Mouse (Mus musculus) forebrain, embryonic 11.5 days (tissue): ENCODE measurements around the gene Pf4. TPM values are rescaled to one million over a fixed set of nuclear protein-coding genes. Genes with fewer than 3 reads are reported as not detected.

Experiments
- ATAC-seq: fragments of 200-750 bp; cut with Nextera tagmentation; replicated peaks from 2 replicates; pipeline ENCODE4 v1.8.0; 2017; ENCODE audit warnings: moderate TSS enrichment; ENCODE audit not compliant: low FRiP score
- DNase-seq: peaks from one replicate; pipeline ENCODE4 v3.0.0-alpha.2; 2017; ENCODE audit warnings: low spot score
- H3K27ac ChIP-seq: fragments of 300-500 bp; sonication (generic); 2 replicates; pipeline ENCODE4 v1.5.1; 2014; ENCODE audit warnings: low read depth, low read length
- H3K27me3 ChIP-seq: fragments of 300-500 bp; sonication (generic); 2 replicates; pipeline ENCODE4 v1.6.1; 2014; ENCODE audit warnings: mild to moderate bottlenecking, low read length, mixed read lengths; ENCODE audit not compliant: control insufficient read depth, insufficient read depth
- H3K36me3 ChIP-seq: fragments of 300-500 bp; sonication (generic); 2 replicates; pipeline ENCODE4 v1.6.1; 2014; ENCODE audit warnings: mild to moderate bottlenecking, low read length, moderate library complexity, mixed read lengths; ENCODE audit not compliant: control insufficient read depth, insufficient read depth
- H3K4me1 ChIP-seq: fragments of 300-500 bp; sonication (generic); replicated peaks from 2 replicates; pipeline ENCODE4 v1.6.1; 2014; ENCODE audit warnings: low read length, mixed read lengths; ENCODE audit not compliant: control insufficient read depth, insufficient read depth
- H3K4me2 ChIP-seq: fragments of 300-500 bp; sonication (generic); 2 replicates; pipeline ENCODE4 v1.6.1; 2014; ENCODE audit warnings: low read depth, mild to moderate bottlenecking, low read length, moderate library complexity, mixed read lengths; ENCODE audit not compliant: severe bottlenecking
- H3K4me3 ChIP-seq: fragments of 300-500 bp; sonication (generic); 2 replicates; pipeline ENCODE4 v1.5.1; 2014; ENCODE audit warnings: low read depth, low read length
- H3K9ac ChIP-seq: fragments of 300-500 bp; sonication (generic); 2 replicates; pipeline ENCODE4 v1.6.1; 2014; ENCODE audit warnings: low read length
- H3K9me3 ChIP-seq: fragments of 300-500 bp; sonication (generic); 2 replicates; pipeline ENCODE4 v1.6.1; 2016; ENCODE audit warnings: low read length, mixed read lengths; ENCODE audit not compliant: control insufficient read depth
- WGBS: fragments of 180-500 bp; shearing (Covaris S2); extraction: QIAGEN DNeasy Blood & Tissue Kit; methylation state at CpG from one replicate; pipeline ENCODE4 v1.1.7; 2014; 5-methylcytosine and 5-hydroxymethylcytosine counted together
- polyA plus RNA-seq: library from polyadenylated mRNA; unstranded; fragments of >200 nt; fragmentation: Nextera tagmentation; extraction: Ambion mirVana; gene quantifications from 2 replicates; pipeline ENCODE4 v1.2.1, GENCODE M21; 2014

Gene Pf4
- polyA plus RNA-seq, 1 experiment from 2014 or later = 61.3 TPM

DNA sequence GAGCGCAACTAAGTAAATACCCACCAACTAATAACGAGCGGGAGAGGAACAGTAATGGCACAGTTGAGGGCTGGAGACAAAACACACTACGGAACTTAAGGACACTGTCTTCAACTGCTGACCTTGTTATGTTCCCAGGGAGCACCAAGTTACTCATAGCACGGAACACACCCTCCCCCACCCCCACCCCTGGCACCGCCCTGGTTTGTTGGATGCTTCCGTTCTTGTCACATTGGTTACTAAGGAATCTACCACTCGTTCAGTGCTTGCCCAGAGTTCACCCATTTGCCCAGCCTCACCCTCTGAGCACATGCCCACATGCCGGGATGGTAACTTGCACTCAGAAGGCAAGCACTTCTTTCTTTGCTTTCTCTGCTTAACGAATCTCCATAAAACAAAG is 5.4 kb downstream of the Pf4 start:
- no peak overlapping the region for H3K27ac ChIP-seq
- WGBS = 75% methylated on average over 10 of the region's 10 CpGs
- no peaks in the 10 kb centered on the region for H3K4me1 ChIP-seq
- no peaks in the 10 kb centered on the region for H3K36me3 ChIP-seq
- H3K4me2 ChIP-seq = no peak overlapping the region
- H3K9me3 ChIP-seq = no peaks in the 10 kb centered on the region
- no peak overlapping the region for H3K9ac ChIP-seq
- H3K4me3 ChIP-seq = no peak overlapping the region
- DNase-seq (no peak), ATAC-seq (no peak)
- no peaks in the 10 kb centered on the region for H3K27me3 ChIP-seq

DNA sequence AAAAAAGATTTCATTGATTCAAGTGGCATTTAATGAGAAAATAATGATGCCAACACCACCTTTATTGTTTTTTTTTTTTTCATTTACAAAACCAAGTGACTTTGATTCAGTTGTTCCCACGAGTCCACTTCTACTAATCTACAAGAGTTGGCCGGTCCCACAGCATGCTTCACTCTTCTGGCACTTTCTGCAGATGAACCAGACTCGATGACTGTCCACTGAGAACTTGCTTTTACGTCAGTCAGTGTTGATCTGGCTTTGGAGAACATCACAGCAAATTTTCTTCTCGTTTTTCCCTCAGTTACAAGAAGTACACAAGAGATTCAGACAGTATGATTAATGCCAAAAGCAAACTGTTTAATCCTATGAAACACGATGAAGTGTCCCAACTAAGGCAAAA is 6.6 kb downstream of the Pf4 start:
- Histone ChIP-seq H3K27ac (no peak overlapping the region), H3K9ac (no peak overlapping the region), H3K9me3 (no peaks in the 10 kb centered on the region), H3K4me2 (no peak overlapping the region), H3K36me3 (no peaks in the 10 kb centered on the region), H3K4me3 (no peak overlapping the region), H3K27me3 (no peaks in the 10 kb centered on the region), H3K4me1 (no peaks in the 10 kb centered on the region)
- 86% methylated on average over 6 of the region's 6 CpGs for WGBS
- ATAC-seq = no peak
- DNase-seq = no peak

DNA sequence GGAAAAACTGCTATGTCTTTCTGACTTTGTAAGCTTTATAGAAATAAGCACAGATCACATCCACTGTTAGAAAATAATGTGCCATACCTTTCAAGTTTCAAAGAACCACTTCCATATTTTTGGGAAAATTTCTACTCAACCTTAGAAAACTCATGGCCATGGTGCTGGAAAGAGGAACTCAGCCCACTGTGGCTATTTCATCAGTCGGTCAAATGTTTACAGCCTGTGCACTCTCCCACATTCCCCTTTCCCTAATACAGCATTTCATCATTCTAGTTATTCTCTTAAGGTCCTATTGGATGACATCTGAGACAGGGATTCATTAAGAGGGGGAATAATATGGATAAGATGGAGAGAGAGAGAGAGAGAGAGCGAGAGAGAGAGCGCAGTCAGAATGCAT is 11.5 kb downstream of the Pf4 start:
- ATAC-seq = no peak
- Histone ChIP-seq H3K27ac (no peak overlapping the region), H3K4me2 (no peak overlapping the region), H3K27me3 (no peaks in the 10 kb centered on the region), H3K9me3 (no peaks in the 10 kb centered on the region), H3K4me1 (no peaks in the 10 kb centered on the region), H3K36me3 (no peaks in the 10 kb centered on the region), H3K4me3 (no peak overlapping the region), H3K9ac (no peak overlapping the region)
- DNase-seq = no peak
- 91% methylated on average over 3 of the region's 3 CpGs for WGBS

DNA sequence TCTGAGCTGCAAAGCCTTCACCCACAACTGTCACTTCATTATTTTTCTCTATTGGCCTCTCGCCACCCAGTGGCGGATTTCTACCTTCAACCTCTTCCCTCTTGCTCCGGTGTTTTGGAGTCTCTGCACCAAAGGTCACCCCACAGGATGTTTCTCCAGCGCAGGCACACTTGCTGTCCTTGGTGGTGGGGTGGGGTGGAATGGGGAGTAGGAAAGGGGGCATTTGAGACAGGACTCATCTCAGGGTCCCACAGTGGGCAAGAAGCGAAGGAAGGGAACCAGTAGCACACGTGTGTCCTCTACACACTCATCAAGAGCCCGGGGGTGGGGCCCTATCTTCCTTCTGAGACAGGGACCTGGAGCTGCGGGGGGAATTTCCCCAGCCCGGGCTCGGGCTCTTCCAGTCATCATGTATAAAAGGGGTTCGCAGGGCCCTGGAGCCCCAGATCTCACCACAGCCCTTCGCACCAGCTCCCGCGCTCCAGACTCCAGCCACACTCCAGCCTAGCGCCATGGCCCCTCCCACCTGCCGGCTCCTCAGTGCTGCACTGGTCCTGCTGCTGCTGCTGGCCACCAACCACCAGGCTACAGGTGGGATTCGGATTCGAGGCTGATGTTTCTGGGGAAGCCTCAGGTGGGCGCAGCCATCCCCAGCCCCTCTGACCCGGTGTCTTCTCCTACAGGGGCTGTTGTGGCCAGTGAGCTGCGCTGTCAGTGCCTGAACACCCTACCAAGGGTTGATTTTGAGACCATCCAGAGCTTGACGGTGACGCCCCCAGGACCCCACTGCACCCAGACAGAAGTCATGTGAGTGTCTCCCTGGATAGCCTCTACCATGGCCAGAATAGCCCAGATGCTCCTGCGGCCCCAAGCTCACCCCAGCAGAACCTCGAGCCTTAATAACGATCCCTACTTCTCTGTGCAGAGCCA is 13.7 kb downstream of the Pf4 start, which contains the start of gene Cxcl3:
Gene Cxcl3 (plus strand): TSS at position 445 of the 930 bp plus-strand sequence.
- Histone ChIP-seq H3K4me2 (peak within 1 kb of the TSS; percentile 73), H3K36me3 (no peaks in the 10 kb centered on the region), H3K9ac (peak within 1 kb of the TSS; percentile 29; the same call in 1 of the 2 replicates), H3K9me3 (no peaks in the 10 kb centered on the region), H3K27ac (no peak within 1 kb of the TSS), H3K4me3 (peak within 1 kb of the TSS; percentile 25), H3K4me1 (no peaks in the 10 kb centered on the region), H3K27me3 (no peaks in the 10 kb centered on the region)
- DNase-seq (peak; percentile 59), ATAC-seq (peak; percentile 85)
- WGBS = 17% methylated on average over 24 of the region's 26 CpGs

DNA sequence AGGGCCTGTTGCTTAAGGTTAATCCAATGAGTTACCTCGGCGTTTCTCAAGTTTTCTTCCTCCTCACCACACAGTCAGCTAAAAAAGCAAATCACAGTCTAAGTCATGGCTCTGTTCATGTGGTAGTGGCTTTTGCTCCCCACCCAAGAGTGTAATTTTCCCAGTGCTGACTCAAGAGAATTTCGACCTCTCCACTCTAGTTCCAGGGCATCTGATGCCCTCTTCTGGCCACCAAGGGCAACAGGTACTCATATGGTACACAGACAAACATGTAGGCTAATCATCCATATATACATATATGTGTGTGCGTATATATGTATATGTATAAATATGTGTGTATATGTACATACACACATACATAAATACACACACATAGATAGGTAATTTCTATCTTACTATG is 15.9 kb downstream of the Pf4 start:
- H3K27ac ChIP-seq = no peak overlapping the region
- no peak overlapping the region for H3K9ac ChIP-seq
- no peak for ATAC-seq
- WGBS = 82% methylated on average over 4 of the region's 4 CpGs
- no peak for DNase-seq
- H3K9me3 ChIP-seq = no peaks in the 10 kb centered on the region
- no peak overlapping the region for H3K4me2 ChIP-seq
- H3K4me1 ChIP-seq = no peaks in the 10 kb centered on the region
- H3K27me3 ChIP-seq = no peaks in the 10 kb centered on the region
- no peak overlapping the region for H3K4me3 ChIP-seq
- no peaks in the 10 kb centered on the region for H3K36me3 ChIP-seq

DNA sequence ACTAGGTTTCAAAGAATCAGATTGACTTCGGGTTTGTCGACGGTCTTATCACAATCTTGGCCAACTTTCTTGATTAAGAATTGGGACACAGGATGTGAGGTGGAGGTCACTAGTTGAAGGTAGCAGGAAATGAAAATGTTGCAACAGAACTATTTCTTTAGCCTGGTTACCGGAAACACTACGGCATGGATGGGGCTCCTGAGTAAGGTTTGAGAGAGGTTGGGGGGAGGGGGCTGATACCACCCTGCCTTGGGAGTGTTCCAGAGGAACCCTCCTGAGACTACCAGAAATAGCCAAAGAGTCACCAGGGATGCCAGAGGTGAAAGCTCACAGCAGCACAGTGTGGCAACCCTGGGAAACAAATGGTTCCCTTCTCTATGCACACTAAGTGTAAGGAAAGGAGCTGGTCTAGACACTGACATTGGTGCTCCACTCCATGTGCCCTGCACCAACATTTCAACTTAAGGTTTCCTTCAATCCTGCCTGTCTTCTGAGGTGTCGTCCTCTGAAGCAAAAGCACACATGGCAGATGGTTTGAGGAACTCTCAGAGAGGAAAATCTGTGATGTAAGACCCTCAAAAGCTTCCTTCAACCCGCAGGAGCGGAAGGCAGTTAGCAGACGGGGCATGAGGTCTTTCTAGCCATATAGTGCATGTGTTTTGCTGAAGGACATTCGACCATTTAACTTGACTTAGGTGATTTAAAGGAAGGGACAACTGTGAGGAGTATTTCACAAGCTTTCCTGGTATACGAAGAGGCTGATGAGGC is 17.3 kb downstream of the Pf4 start:
- no peak overlapping the region for H3K4me2 ChIP-seq
- H3K27me3 ChIP-seq = no peaks in the 10 kb centered on the region
- ATAC-seq (no peak), DNase-seq (no peak)
- WGBS = 87% methylated on average over 11 of the region's 11 CpGs
- H3K9me3 ChIP-seq = no peaks in the 10 kb centered on the region
- H3K9ac ChIP-seq = no peak overlapping the region
- no peaks in the 10 kb centered on the region for H3K36me3 ChIP-seq
- H3K27ac ChIP-seq = no peak overlapping the region
- H3K4me1 ChIP-seq = no peaks in the 10 kb centered on the region
- no peak overlapping the region for H3K4me3 ChIP-seq

DNA sequence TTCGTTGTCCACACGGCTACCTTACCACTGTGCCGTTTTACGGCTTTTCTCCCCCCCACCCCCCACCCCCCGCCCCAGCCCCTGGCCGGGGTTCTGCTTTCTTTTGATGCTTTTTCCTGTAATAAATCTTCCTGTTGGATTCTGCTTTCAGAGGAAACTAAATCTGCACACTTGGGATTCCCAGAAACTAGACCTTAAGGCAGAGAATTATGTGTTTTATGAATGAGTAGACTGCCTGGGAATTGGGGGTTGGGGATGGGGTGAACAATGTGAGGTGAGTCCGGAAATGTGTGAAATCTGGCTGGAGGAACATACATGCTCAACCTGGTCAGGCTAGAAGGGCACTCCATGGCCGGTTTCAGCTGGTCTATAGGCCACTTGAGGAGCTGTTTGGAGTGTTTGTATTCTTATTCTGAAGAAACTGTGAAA is 17.9 kb downstream of the Pf4 start:
- no peak for ATAC-seq
- no peaks in the 10 kb centered on the region for H3K9me3 ChIP-seq
- WGBS = 83% methylated on average over 8 of the region's 8 CpGs
- no peaks in the 10 kb centered on the region for H3K27me3 ChIP-seq
- H3K27ac ChIP-seq = no peak overlapping the region
- DNase-seq = no peak
- no peak overlapping the region for H3K9ac ChIP-seq
- no peaks in the 10 kb centered on the region for H3K4me1 ChIP-seq
- H3K4me3 ChIP-seq = no peak overlapping the region
- no peaks in the 10 kb centered on the region for H3K36me3 ChIP-seq
- no peak overlapping the region for H3K4me2 ChIP-seq

DNA sequence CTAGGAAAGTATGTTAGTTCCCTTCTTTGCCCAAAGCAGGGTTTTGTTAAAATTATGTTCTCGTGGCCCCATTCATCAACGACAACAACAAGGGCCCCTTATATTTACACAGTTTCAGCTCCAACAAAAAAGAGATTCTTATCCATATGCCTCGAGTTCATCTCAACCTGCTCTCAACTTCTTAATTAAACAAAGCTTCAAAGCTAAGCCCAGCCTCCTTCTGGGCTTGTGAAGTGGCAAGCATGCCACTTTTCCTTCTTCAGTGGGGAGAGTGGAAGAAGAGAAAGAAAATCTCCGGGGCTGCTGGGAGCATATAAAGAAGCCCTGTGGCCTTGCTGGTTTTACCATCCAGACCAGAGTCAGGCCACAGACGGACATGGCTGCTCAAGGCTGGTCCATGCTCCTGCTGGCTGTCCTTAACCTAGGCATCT is 22.0 kb downstream of the Pf4 start, which contains the start of gene Cxcl15:
Gene Cxcl15 (plus strand): TSS at position 340 of the 431 bp plus-strand sequence.
- ATAC-seq (no peak), DNase-seq (no peak)
- Histone ChIP-seq H3K4me1 (no peaks in the 10 kb centered on the region), H3K27ac (no peak within 1 kb of the TSS), H3K9me3 (no peaks in the 10 kb centered on the region), H3K4me3 (no peak within 1 kb of the TSS), H3K9ac (no peak within 1 kb of the TSS), H3K4me2 (no peak within 1 kb of the TSS), H3K27me3 (no peaks in the 10 kb centered on the region), H3K36me3 (no peaks in the 10 kb centered on the region)
- WGBS = 67% methylated on average over 5 of the region's 5 CpGs
